Comparison of ENCODE assay signal across 22 mouse cellular contexts in genomic region chr1:89673071-89673470, GRCm38 (mm10).
DNase-seq lines count a peak whose midpoint lies in the region; ATAC-seq lines count a peak whose summit lies in the region.
"Had no signal": no experiment of that assay in that cellular context is flagged by ENCODE, and none has a peak within 500 bp of the region (broad histone marks: within the 10 kb centered on the region; RNA-seq: fewer than 3 reads in every experiment).

No protein-coding gene starts in this region.

- H3K4me2 ChIP-seq in lung, embryonic 15.5 days: no peak overlapping the region
- no peak overlapping the region for H3K4me2 ChIP-seq in stomach, embryonic 16.5 days (ENCODE audit: low read depth, low read length)
- H3K4me2 ChIP-seq: embryonic facial prominence, embryonic 15.5 days; forebrain, embryonic 15.5 days; heart, embryonic 11.5 days; heart, embryonic 15.5 days; hindbrain, embryonic 13.5 days had no signal

- H3K27ac ChIP-seq in lung, embryonic 15.5 days: peak overlapping the region; percentile 47; the same call in 1 of the 2 replicates
- no peak overlapping the region for H3K27ac ChIP-seq in stomach, embryonic 16.5 days (ENCODE audit: low read length)
- H3K27ac ChIP-seq: embryonic facial prominence, embryonic 15.5 days; forebrain, embryonic 10.5 days; forebrain, embryonic 15.5 days; heart, adult 2 months; heart, embryonic 15.5 days had no signal

- DNase-seq in lung, postnatal 36 days: no peak
- peak; percentile 41 for DNase-seq in ES-CJ7 (ENCODE audit: low read depth, low spot score)
- peak; percentile 21 for DNase-seq in R1 (ENCODE audit: low read depth, low spot score)
- no peak for DNase-seq in adrenal gland, postnatal 14 days
- DNase-seq in yolk sac, embryonic 10.5 days (ENCODE audit: low spot score): no peak
- DNase-seq: adrenal gland, postnatal 36 days; cerebellum, adult 2 months; embryo, embryonic 11 days; gastrocnemius, postnatal 14 days; heart, adult 2 months; heart, postnatal 14 days had no signal

- H3K9me3 ChIP-seq in lung, embryonic 15.5 days: no peaks in the 10 kb centered on the region
- H3K9me3 ChIP-seq in stomach, embryonic 16.5 days (replicated peaks; ENCODE audit: control insufficient read depth, low read length): no peaks in the 10 kb centered on the region
- H3K9me3 ChIP-seq: embryonic facial prominence, embryonic 15.5 days; forebrain, embryonic 10.5 days; forebrain, embryonic 15.5 days; heart, embryonic 15.5 days; hindbrain, embryonic 13.5 days had no signal

- no peak overlapping the region for H3K9ac ChIP-seq in lung, embryonic 15.5 days
- no peak overlapping the region for H3K9ac ChIP-seq in stomach, embryonic 16.5 days (ENCODE audit: low read length)
- H3K9ac ChIP-seq: embryonic facial prominence, embryonic 15.5 days; forebrain, embryonic 15.5 days; heart, embryonic 15.5 days; hindbrain, embryonic 13.5 days had no signal

- H3K27me3 ChIP-seq in lung, embryonic 15.5 days: no peaks in the 10 kb centered on the region
- H3K27me3 ChIP-seq in stomach, embryonic 16.5 days (ENCODE audit: control insufficient read depth, insufficient read depth, low read length): no peaks in the 10 kb centered on the region
- H3K27me3 ChIP-seq: embryonic facial prominence, embryonic 15.5 days; heart, embryonic 15.5 days; hindbrain, embryonic 13.5 days had no signal

- H3K36me3 ChIP-seq in lung, embryonic 15.5 days: peaks cover 27% of the 10 kb centered on the region
- peaks cover 10% of the 10 kb centered on the region for H3K36me3 ChIP-seq in stomach, embryonic 16.5 days (ENCODE audit: control insufficient read depth, insufficient read depth, low read length)
- H3K36me3 ChIP-seq: G1E had no signal

- H3K4me3 ChIP-seq in lung, embryonic 15.5 days: no peak overlapping the region
- H3K4me3 ChIP-seq in stomach, embryonic 16.5 days (replicated peaks; ENCODE audit: low read length): no peak overlapping the region
- H3K4me3 ChIP-seq: embryonic facial prominence, embryonic 15.5 days; erythroblast, embryonic 14.5 days; forebrain, embryonic 10.5 days; forebrain, embryonic 15.5 days; heart, adult 2 months; heart, embryonic 15.5 days; hindbrain, embryonic 13.5 days had no signal

- H3K4me1 ChIP-seq in lung, embryonic 15.5 days: peaks cover 11% of the 10 kb centered on the region; the same call in 1 of the 2 replicates
- no peaks in the 10 kb centered on the region for H3K4me1 ChIP-seq in stomach, embryonic 16.5 days (ENCODE audit: control insufficient read depth, insufficient read depth, low read length)
- H3K4me1 ChIP-seq: heart, embryonic 15.5 days had no signal

- peak; percentile 65; the same call in 1 of the 2 replicates for ATAC-seq in lung, embryonic 15.5 days (ENCODE audit: borderline replicate concordance, extremely low read depth, low FRiP score, low TSS enrichment)
- ATAC-seq in stomach, embryonic 16.5 days (ENCODE audit: insufficient read depth, low FRiP score): 0 out of 2 replicates have a peak, but pooled peaks have one; percentile 29
- ATAC-seq: activated CD4-positive, CD25-positive, alpha-beta regulatory T cell, adult 4 months; forebrain, embryonic 15.5 days had no signal

- WGBS in lung, embryonic 15.5 days: 67% methylated on average over 6 of the region's 6 CpGs
- WGBS in stomach, embryonic 16.5 days: 70% methylated on average over 6 of the region's 6 CpGs

Comparison
In these comparisons a context has a peak if more than half of its experiments do, and no peak if none do; other contexts are left out.
1. DNase-seq: peak in ES-CJ7 (single experiment) and R1 (single experiment); none in lung, postnatal 36 days (single experiment), adrenal gland, postnatal 14 days (single experiment) and yolk sac, embryonic 10.5 days (single experiment).